Mouse (Mus musculus): Measurements from ENCODE around the gene Gm10563.

- TF ChIP-seq CTCF (conservative IDR thresholded peaks at IDR 0.05; ENCODE audit: low read length) (no peak), NANOG (IDR thresholded peaks at IDR 0.05; ENCODE audit: borderline replicate concordance, low read length) (no peak)
Observed at GRCm38 (mm10) chr4:155654456-155655298, 9.5 kb upstream of the Gm10563 start.
